Mouse (Mus musculus): ENCODE measurements around the gene Kcnk10.

Gene Kcnk10

DNA sequence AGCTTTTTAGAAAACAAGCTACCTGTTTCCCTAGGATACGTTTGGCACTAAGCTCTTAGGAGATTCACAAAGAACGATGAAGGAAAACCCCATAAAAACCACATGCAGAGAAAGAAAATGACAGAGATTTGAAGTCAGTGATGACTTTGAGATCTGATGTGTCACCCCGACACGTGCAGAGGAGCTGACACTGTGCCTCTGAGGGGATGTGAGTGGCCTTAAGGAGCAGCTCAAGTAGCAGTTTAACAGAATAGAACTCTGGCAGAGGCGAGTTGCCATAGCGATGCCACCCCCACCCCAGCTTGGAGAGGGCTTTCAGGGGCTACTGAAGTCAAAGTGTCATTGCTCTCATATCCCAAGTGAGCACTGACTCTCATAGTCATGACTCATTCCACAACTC lies 158.3 kb downstream of the Kcnk10 start:
- DNase-seq (ENCODE audit: extremely low spot score, low read depth, low spot score): no peak

DNA sequence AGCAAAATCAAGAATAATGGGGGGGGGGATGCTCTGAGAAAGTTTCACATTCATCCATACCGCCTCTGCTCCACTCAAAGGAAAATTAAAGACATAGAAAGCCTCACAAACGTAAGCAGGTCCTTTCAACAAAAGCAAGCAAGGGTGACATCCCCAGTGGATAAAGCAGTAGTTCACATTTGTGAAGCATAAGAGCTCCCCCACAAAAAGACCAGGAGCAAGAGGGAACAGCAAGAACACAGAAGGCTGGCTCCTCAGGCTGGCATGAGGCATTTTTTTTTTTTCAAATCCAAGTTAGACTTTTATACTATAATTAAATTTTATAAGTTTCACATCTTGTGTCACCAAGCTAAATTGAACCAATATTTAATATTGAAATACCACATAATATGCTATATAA lies 168.5 kb downstream of the Kcnk10 start:
- no peak for DNase-seq (ENCODE audit: extremely low spot score, low read depth, low spot score)

DNA sequence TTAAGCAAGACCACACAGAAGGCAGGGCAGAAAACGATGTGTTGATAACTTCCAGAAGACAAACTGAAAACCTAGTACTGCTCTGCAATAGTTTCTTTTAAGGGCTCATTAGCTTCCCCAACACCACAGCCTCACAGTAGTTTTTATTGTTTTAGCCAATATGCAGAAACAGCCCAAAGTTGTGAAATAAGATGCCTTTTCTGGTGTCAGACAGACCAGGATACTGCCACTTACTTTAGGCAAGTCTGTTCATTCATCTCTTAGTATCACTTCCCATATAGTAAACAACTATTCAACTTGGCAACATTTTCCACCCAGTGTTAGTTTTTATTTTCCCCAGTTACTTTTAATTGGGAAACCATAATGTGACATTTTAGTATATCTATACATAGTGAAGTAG lies 171.5 kb downstream of the Kcnk10 start:
- no peak for DNase-seq (ENCODE audit: extremely low spot score, low read depth, low spot score)

DNA sequence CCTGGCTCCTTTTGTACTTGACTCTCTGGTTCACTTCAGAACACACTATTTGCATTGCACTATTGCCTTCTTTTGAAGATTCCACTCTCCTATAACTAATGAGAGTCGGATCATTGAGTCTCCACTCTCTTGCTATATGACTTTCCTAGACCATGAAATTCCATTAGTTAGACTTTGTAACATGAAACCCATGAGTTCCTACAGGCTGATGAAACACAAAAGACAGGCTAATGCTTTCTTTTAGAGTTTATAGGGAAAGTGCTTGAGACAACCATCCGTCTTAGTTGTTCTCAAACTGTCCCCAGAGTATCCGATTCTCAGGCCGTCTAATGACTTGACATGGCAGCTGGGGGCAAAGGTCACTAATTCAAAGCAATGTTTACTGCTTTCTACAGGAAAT lies 172.0 kb downstream of the Kcnk10 start:
- DNase-seq (ENCODE audit: extremely low spot score, low read depth, low spot score): peak; percentile 31

DNA sequence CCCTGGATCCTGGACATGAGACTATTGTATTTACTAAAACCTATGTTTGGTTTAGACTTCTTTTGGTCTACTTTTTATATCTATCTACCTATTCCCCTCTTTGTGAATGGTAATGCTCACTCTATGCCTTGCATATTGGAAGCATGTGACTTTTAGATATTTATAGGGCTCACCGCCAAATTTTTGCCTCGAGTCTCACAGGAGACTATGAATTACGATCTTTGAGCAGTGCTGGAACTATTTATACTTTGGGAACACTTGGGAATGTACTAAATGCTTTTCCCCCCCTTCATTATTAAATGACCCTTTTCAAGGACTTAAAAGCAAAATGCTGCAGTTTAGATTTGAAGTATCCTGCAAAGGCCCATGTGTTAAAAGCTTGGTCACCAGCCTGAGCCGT lies 181.5 kb downstream of the Kcnk10 start:
- DNase-seq (ENCODE audit: extremely low spot score, low read depth, low spot score): no peak

DNA sequence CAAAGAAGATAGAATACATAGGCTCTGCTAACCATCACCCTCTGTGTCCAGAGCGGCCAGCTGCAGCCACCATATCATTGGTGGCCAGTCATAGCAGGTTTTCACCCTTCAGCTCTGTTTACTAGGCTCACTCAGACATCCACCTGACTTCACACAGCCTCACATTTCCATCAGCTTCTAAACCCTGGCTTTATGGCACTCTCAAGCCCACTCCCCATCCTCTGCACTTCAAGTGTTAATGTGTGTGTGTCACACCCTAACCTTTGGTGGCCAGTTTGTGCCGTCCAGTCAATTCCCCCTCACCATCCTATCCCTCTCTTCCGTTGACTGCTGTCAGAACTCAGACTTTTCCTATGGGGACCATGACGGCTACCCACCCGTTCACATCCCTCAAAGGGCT lies 184.0 kb downstream of the Kcnk10 start:
- no peak for DNase-seq (ENCODE audit: extremely low spot score, low read depth, low spot score)

DNA sequence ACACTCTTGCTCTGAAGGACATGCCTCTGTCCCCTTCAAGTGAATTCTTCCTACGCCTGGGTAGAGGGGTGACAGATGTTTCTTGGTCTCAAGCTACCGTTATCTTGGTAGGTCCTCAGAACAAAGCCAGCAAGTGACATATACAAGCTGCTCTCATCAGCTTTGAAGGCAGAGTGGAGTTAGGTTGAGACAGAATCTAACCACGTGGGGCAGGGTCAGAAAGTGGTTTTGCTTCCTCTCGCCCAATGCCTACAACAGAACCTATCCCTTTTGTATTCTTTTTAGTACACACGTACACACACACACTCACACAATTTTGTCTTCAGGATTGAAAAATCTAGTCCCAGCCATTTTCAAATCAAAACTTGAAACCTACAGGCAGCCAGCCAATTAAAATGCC lies 186.8 kb downstream of the Kcnk10 start:
- DNase-seq (ENCODE audit: extremely low spot score, low read depth, low spot score): no peak

DNA sequence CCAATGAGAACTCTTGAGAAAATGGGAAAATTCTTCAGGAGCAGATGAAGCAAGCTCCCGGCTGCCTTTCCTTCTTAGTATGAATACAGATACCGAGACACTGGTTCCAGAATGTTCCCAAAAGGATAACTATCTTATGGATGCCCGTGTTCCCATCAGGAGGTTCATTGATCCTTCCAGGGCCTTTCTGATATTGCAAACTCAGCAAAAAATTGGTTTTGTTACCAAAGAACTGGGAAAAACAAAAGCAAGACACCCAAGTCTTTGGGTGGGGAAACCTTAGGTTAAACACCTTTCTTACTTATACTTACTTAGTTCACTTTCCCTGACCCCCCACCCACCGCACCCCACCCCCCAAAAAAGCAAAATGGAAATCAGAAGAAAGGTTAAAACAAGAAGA lies 188.5 kb downstream of the Kcnk10 start:
- no peak for DNase-seq (ENCODE audit: extremely low spot score, low read depth, low spot score)

All from hindlimb bud, embryonic 11.5 days (tissue).